Mouse (Mus musculus): ENCODE results near the gene H2-Q6. TPM values are rescaled to one million over a fixed set of nuclear protein-coding genes. Genes with fewer than 3 reads are reported as not detected.
"Not testable (repeated sequence)": the region's sequence is repeated elsewhere in the genome, so short reads cannot be mapped to it uniquely, and the experiment has no call there.

Gene H2-Q6
- polyA plus RNA-seq, 1 experiment = not detected

- H3K79me2 ChIP-seq (ENCODE audit: control insufficient read depth, insufficient read depth) = no peaks in the 10 kb centered on the region
- H3K36me3 ChIP-seq (ENCODE audit: control insufficient read depth, insufficient read depth) = no peaks in the 10 kb centered on the region
- H3ac ChIP-seq (ENCODE audit: control insufficient read depth, insufficient read length, low read depth) = no peak overlapping the region
- TF ChIP-seq FOSL1 (IDR thresholded peaks at IDR 0.05; ENCODE audit: insufficient read depth, low read length, poor library complexity, severe bottlenecking) = no peak
- no peak for TF ChIP-seq MYOD1 (IDR thresholded peaks at IDR 0.05; ENCODE audit: control insufficient read depth, insufficient read length, low read depth)
- TF ChIP-seq CEBPB (IDR thresholded peaks at IDR 0.05; ENCODE audit: low read depth) = no peak
- H3K79me3 ChIP-seq (ENCODE audit: low read depth) = no peaks in the 10 kb centered on the region
- no peaks in the 10 kb centered on the region for H3K27me3 ChIP-seq (ENCODE audit: control insufficient read depth, insufficient read depth, insufficient read length)
- no peak overlapping the region for H3K4me3 ChIP-seq (ENCODE audit: insufficient read depth, poor library complexity, severe bottlenecking)
Observed at GRCm38 (mm10) chr17:35418772-35419171, 5.9 kb upstream of the H2-Q6 start.

GRCm38 (mm10) chr17:35419564-35419963 is 5.1 kb upstream of the H2-Q6 start:
- not testable (repeated sequence) for H3K4me3 ChIP-seq (ENCODE audit: insufficient read depth, poor library complexity, severe bottlenecking); H3K36me3 ChIP-seq (ENCODE audit: control insufficient read depth, insufficient read depth); H3K79me2 ChIP-seq (ENCODE audit: control insufficient read depth, insufficient read depth)

GRCm38 (mm10) chr17:35420206-35420810 is 4.3 kb upstream of the H2-Q6 start:
- H3K79me2 ChIP-seq (ENCODE audit: control insufficient read depth, insufficient read depth); H3K36me3 ChIP-seq (ENCODE audit: control insufficient read depth, insufficient read depth); H3K27me3 ChIP-seq (ENCODE audit: control insufficient read depth, insufficient read depth, insufficient read length); H3K4me3 ChIP-seq (ENCODE audit: insufficient read depth, poor library complexity, severe bottlenecking); H3K79me3 ChIP-seq (ENCODE audit: low read depth); H3ac ChIP-seq (ENCODE audit: control insufficient read depth, insufficient read length, low read depth): not testable (repeated sequence)

More at GRCm38 (mm10) chr17:35419564-35419963, 5.1 kb upstream of the H2-Q6 start:
- not testable (repeated sequence) for H3ac ChIP-seq (ENCODE audit: control insufficient read depth, insufficient read length, low read depth); H3K27me3 ChIP-seq (ENCODE audit: control insufficient read depth, insufficient read depth, insufficient read length); H3K79me3 ChIP-seq (ENCODE audit: low read depth)

- H3K36me3 ChIP-seq (ENCODE audit: control insufficient read depth, insufficient read depth); H3K79me2 ChIP-seq (ENCODE audit: control insufficient read depth, insufficient read depth); H3K27me3 ChIP-seq (ENCODE audit: control insufficient read depth, insufficient read depth, insufficient read length); H3K4me3 ChIP-seq (ENCODE audit: insufficient read depth, poor library complexity, severe bottlenecking); H3K79me3 ChIP-seq (ENCODE audit: low read depth); H3ac ChIP-seq (ENCODE audit: control insufficient read depth, insufficient read length, low read depth): not testable (repeated sequence)
Observed at GRCm38 (mm10) chr17:35421331-35421730, 3.3 kb upstream of the H2-Q6 start.

- H3ac ChIP-seq (ENCODE audit: control insufficient read depth, insufficient read length, low read depth); H3K79me2 ChIP-seq (ENCODE audit: control insufficient read depth, insufficient read depth); H3K27me3 ChIP-seq (ENCODE audit: control insufficient read depth, insufficient read depth, insufficient read length); H3K36me3 ChIP-seq (ENCODE audit: control insufficient read depth, insufficient read depth); H3K79me3 ChIP-seq (ENCODE audit: low read depth); H3K4me3 ChIP-seq (ENCODE audit: insufficient read depth, poor library complexity, severe bottlenecking): not testable (repeated sequence)
Observed at GRCm38 (mm10) chr17:35422360-35422759, 2.3 kb upstream of the H2-Q6 start.

- H3K79me2 ChIP-seq (ENCODE audit: control insufficient read depth, insufficient read depth); H3K36me3 ChIP-seq (ENCODE audit: control insufficient read depth, insufficient read depth); H3K79me3 ChIP-seq (ENCODE audit: low read depth); H3K27me3 ChIP-seq (ENCODE audit: control insufficient read depth, insufficient read depth, insufficient read length); H3ac ChIP-seq (ENCODE audit: control insufficient read depth, insufficient read length, low read depth); H3K4me3 ChIP-seq (ENCODE audit: insufficient read depth, poor library complexity, severe bottlenecking): not testable (repeated sequence)
Observed at GRCm38 (mm10) chr17:35423131-35423810, 1.4 kb upstream of the H2-Q6 start.

- H3K79me3 ChIP-seq (ENCODE audit: low read depth); H3K27me3 ChIP-seq (ENCODE audit: control insufficient read depth, insufficient read depth, insufficient read length); H3K79me2 ChIP-seq (ENCODE audit: control insufficient read depth, insufficient read depth); H3K36me3 ChIP-seq (ENCODE audit: control insufficient read depth, insufficient read depth); H3K4me3 ChIP-seq (ENCODE audit: insufficient read depth, poor library complexity, severe bottlenecking); H3ac ChIP-seq (ENCODE audit: control insufficient read depth, insufficient read length, low read depth): not testable (repeated sequence)
Observed at GRCm38 (mm10) chr17:35424106-35424505, 544 bp upstream of the H2-Q6 start.

- H3K36me3 ChIP-seq (ENCODE audit: control insufficient read depth, insufficient read depth); H3K27me3 ChIP-seq (ENCODE audit: control insufficient read depth, insufficient read depth, insufficient read length); H3K79me3 ChIP-seq (ENCODE audit: low read depth); H3K4me3 ChIP-seq (ENCODE audit: insufficient read depth, poor library complexity, severe bottlenecking); H3ac ChIP-seq (ENCODE audit: control insufficient read depth, insufficient read length, low read depth); H3K79me2 ChIP-seq (ENCODE audit: control insufficient read depth, insufficient read depth): not testable (repeated sequence)
Observed at GRCm38 (mm10) chr17:35425474-35425873, 824 bp downstream of the H2-Q6 start.

- not testable (repeated sequence) for H3ac ChIP-seq (ENCODE audit: control insufficient read depth, insufficient read length, low read depth); H3K36me3 ChIP-seq (ENCODE audit: control insufficient read depth, insufficient read depth); H3K4me3 ChIP-seq (ENCODE audit: insufficient read depth, poor library complexity, severe bottlenecking); H3K27me3 ChIP-seq (ENCODE audit: control insufficient read depth, insufficient read depth, insufficient read length); H3K79me2 ChIP-seq (ENCODE audit: control insufficient read depth, insufficient read depth); H3K79me3 ChIP-seq (ENCODE audit: low read depth)
Observed at GRCm38 (mm10) chr17:35428883-35429282, 4.2 kb downstream of the H2-Q6 start.

GRCm38 (mm10) chr17:35430671-35431070 is 6.0 kb downstream of the H2-Q6 start:
- H3K36me3 ChIP-seq (ENCODE audit: control insufficient read depth, insufficient read depth); H3K27me3 ChIP-seq (ENCODE audit: control insufficient read depth, insufficient read depth, insufficient read length); H3ac ChIP-seq (ENCODE audit: control insufficient read depth, insufficient read length, low read depth); H3K4me3 ChIP-seq (ENCODE audit: insufficient read depth, poor library complexity, severe bottlenecking); H3K79me2 ChIP-seq (ENCODE audit: control insufficient read depth, insufficient read depth); H3K79me3 ChIP-seq (ENCODE audit: low read depth): not testable (repeated sequence)

GRCm38 (mm10) chr17:35432167-35432566 is 7.5 kb downstream of the H2-Q6 start:
- not testable (repeated sequence) for H3K79me3 ChIP-seq (ENCODE audit: low read depth); H3ac ChIP-seq (ENCODE audit: control insufficient read depth, insufficient read length, low read depth); H3K4me3 ChIP-seq (ENCODE audit: insufficient read depth, poor library complexity, severe bottlenecking); H3K36me3 ChIP-seq (ENCODE audit: control insufficient read depth, insufficient read depth); H3K79me2 ChIP-seq (ENCODE audit: control insufficient read depth, insufficient read depth); H3K27me3 ChIP-seq (ENCODE audit: control insufficient read depth, insufficient read depth, insufficient read length)

Data from C2C12 (cell line).